Mouse (Mus musculus) E14TG2a.4 (cell line): ENCODE data around the gene Rbbp7.

ENCODE experiments used
- H3K27me3 ChIP-seq: 2 replicates; pipeline ENCODE4 v1.6.1; 2014; ENCODE audit warnings: low read length, control low read depth; ENCODE audit not compliant: insufficient read depth
- H3K36me3 ChIP-seq: 2 replicates; pipeline ENCODE4 v1.6.1; 2014; ENCODE audit warnings: low read length, control low read depth; ENCODE audit not compliant: insufficient read depth
- H3K4me1 ChIP-seq: replicated peaks from 2 replicates; pipeline ENCODE4 v1.6.1; 2014; ENCODE audit warnings: low read depth, low read length, control low read depth
- H3K4me3 ChIP-seq: replicated peaks from 2 replicates; pipeline ENCODE4 v1.5.1; 2014; ENCODE audit warnings: mild to moderate bottlenecking, low read length
- H3K9me3 ChIP-seq: 2 replicates; pipeline ENCODE4 v1.6.1; 2014; ENCODE audit warnings: low read length, control low read depth
- CTCF ChIP-seq: conservative IDR thresholded peaks from 2 replicates; pipeline ENCODE4 v1.5.1; 2014; ENCODE audit warnings: low read length
- NANOG ChIP-seq: IDR thresholded peaks from 2 replicates; pipeline ENCODE4 v1.6.1; 2014; ENCODE audit warnings: borderline replicate concordance, low read length, mixed read lengths
- POU5F1 ChIP-seq: IDR thresholded peaks from 2 replicates; pipeline ENCODE4 v1.6.1; 2014; ENCODE audit warnings: low read length, borderline replicate concordance

Gene Rbbp7

DNA sequence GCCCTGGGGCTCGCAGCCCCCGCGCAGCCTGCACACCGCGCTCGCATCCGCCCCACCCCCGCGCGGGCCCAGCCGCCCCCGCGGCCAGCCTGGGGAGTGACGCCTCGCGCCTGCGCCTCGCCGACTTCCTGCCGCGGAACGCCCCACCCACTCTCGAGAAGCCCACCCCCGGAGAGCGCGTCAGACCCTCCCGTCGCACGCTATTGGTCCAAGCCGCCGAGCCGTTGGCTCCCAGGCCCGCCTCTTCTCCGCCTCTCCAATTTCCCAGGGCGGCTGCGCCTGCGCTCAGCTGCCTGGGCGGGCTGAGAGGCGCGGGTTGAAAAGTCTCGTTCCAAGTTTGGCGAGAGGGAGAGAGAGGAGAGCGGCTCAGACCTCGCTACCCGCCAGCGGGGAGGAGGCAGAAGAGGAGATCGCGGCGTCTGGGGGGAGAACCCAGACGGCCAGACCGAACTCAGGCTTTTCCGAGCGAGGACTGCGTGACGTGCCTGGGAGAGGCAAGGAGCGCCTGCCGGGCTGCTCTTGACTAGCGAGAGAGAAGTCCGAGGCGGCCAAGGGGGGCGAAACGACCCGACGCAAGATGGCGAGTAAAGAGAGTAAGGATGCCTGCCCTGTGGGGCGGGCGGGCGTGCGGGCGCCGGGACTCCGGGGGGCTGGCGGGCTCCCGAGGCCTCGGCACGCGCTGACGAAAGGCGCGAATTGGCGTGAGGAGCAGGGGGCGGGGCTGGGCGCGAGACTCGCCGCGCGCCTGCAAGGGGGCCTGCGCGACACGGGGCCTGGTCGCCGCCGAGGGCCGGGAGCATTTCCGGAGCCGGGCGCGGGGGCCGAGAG lies at the start of gene Rbbp7:
Rbbp7 (plus strand) TSS at position 288 of the 828 bp plus-strand sequence.
- TF ChIP-seq POU5F1 (no peak), NANOG (no peak), CTCF (no peak)
- Histone ChIP-seq H3K4me1 (peaks cover 47% of the 10 kb centered on the region), H3K36me3 (peaks cover 26% of the 10 kb centered on the region)

DNA sequence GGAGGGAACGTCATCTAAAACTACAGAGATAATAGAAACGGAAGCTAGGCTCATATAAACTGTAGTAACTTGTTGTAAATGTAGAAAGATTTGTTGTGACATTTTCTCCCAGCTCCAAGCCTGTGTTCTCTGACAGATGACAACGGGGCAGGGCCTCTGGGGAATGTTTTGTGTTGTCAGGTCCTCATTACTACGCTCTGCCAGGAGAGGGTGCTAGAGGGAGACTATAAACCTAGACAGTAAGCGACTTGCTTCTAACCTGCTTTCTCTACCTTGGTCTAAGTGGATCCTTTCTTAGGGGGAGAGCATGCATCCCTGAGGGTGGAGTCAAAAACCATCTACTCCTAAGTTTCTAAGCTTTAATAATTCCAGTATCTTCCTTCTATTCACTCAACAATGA lies 42.4 kb upstream of the Rbbp7 start:
- no peaks in the 10 kb centered on the region for H3K4me1 ChIP-seq
- H3K9me3 ChIP-seq = no peaks in the 10 kb centered on the region
- H3K4me3 ChIP-seq = no peak overlapping the region
- H3K36me3 ChIP-seq = no peaks in the 10 kb centered on the region
- H3K27me3 ChIP-seq = no peaks in the 10 kb centered on the region
- TF ChIP-seq NANOG = no peak
- TF ChIP-seq CTCF = peak; percentile 50

More for the DNA sequence above, at the start of gene Rbbp7:
- H3K4me3 ChIP-seq = peak within 1 kb of the TSS; percentile 86
- H3K27me3 ChIP-seq = peaks cover 7% of the 10 kb centered on the region; the same call in 1 of the 2 replicates
- H3K9me3 ChIP-seq = no peaks in the 10 kb centered on the region

DNA sequence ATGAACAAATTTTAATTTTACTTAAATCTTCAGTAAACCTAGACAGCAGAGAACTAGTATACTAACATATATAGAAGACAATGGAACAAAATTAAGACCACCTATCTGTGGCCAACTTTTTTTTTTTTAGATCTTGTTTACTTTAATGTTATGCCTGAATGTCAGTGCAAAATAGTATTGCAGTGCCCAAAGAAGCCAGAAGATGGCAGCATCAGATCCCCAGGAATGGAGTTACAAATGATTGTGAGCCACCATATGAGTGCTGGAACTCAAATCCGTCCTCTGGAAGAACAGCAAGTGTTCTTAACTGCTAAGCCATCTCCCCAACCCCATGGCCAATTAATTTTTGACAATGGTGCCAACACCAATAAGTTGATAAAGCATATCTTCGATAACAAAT lies 40.6 kb upstream of the Rbbp7 start:
- no peaks in the 10 kb centered on the region for H3K36me3 ChIP-seq
- no peaks in the 10 kb centered on the region for H3K27me3 ChIP-seq
- H3K9me3 ChIP-seq = no peaks in the 10 kb centered on the region
- no peak overlapping the region for H3K4me3 ChIP-seq
- TF ChIP-seq NANOG (no peak), CTCF (peak; percentile 49; the same call in 1 of the 2 replicates)
- H3K4me1 ChIP-seq = no peaks in the 10 kb centered on the region

DNA sequence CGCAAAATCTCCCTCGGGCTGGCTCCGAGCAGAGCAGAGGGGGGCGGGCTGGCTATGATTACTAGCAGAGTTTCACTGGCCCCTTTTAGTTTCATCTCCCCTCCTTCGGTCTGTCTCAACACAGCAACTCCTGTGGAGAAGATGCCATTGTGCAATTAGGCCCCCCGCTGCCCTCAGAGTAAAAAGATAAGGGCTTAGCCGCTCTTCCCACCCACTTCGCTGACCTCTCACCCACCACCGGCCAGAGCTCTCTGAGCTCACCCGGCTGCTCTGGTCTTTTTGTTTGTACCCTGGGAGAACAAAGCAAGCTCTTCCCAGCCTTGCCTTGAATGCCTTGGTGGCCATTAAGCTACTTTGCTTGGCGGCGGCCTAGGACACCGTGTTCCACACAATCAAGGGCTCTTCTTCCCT lies 32.8 kb upstream of the Rbbp7 start:
- Histone ChIP-seq H3K9me3 (no peaks in the 10 kb centered on the region), H3K4me1 (peaks cover 13% of the 10 kb centered on the region), H3K27me3 (no peaks in the 10 kb centered on the region), H3K36me3 (no peaks in the 10 kb centered on the region), H3K4me3 (no peak overlapping the region)
- no peak for TF ChIP-seq NANOG
- no peak for TF ChIP-seq POU5F1
- TF ChIP-seq CTCF = no peak

DNA sequence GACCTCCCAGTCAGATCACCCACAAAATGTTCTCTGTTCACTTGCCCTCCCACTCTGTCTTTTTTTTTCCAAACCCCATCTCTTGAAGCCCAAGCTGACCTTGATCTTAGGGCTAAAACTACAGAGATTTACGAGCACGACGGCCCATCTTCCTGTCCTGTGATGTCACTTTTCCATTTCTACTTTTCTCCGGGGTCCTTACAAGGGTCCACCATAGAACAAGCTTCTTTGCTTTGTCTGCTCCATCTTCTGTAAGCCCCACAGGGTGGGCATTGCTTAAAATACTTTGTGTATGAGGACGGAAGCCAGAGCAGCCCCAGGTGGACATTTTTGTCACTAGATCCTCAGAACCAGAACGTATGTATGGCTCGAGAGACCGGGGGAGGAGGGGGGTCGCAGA lies 32.4 kb upstream of the Rbbp7 start:
- Histone ChIP-seq H3K36me3 (no peaks in the 10 kb centered on the region), H3K9me3 (no peaks in the 10 kb centered on the region), H3K4me1 (peaks cover 13% of the 10 kb centered on the region), H3K4me3 (no peak overlapping the region), H3K27me3 (no peaks in the 10 kb centered on the region)
- TF ChIP-seq NANOG (no peak), CTCF (no peak), POU5F1 (no peak)

DNA sequence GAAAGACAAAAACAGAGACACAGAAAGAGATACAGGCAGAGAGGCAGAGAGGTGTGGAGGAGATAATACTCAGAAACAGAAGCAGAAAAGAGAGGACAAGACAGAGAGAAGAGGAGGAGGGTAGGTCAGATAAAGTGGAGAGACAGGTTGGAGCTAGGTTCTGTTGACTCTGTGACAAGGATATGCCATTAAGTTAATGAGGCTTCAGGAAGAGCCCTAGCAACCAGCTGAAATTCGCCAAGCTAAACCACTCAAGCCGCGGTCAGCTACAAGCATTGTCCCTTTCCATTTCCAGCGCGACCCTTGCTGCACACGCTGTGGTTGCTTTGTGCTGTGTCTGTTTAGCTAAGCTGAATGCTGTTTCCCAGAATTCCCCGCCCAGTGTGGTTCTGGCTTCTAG lies 32.0 kb upstream of the Rbbp7 start:
- TF ChIP-seq POU5F1 (no peak), CTCF (no peak), NANOG (no peak)
- Histone ChIP-seq H3K27me3 (no peaks in the 10 kb centered on the region), H3K36me3 (no peaks in the 10 kb centered on the region), H3K9me3 (no peaks in the 10 kb centered on the region), H3K4me3 (no peak overlapping the region), H3K4me1 (peaks cover 13% of the 10 kb centered on the region)

DNA sequence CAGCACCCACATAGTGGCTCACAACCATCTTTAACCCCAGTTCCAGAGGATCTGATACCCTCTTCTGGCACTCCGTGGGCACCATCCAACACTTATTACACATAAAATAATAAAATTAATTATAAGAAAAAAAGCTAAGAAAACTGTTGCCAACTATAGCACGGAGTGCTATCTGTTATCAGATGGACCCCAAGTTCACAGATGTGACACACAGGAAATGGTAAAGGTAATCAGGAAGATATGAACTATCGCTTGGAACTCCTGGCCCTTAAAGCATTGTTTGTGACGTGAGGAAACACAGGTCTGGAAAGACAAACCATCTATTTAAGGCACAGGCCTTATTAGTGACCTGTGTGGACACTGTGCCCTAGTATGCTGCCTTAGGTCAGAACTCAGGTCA lies 30.2 kb upstream of the Rbbp7 start:
- peaks cover 13% of the 10 kb centered on the region for H3K4me1 ChIP-seq
- H3K4me3 ChIP-seq = no peak overlapping the region
- TF ChIP-seq NANOG (no peak), CTCF (no peak), POU5F1 (no peak)
- H3K27me3 ChIP-seq = no peaks in the 10 kb centered on the region
- H3K36me3 ChIP-seq = no peaks in the 10 kb centered on the region
- no peaks in the 10 kb centered on the region for H3K9me3 ChIP-seq

DNA sequence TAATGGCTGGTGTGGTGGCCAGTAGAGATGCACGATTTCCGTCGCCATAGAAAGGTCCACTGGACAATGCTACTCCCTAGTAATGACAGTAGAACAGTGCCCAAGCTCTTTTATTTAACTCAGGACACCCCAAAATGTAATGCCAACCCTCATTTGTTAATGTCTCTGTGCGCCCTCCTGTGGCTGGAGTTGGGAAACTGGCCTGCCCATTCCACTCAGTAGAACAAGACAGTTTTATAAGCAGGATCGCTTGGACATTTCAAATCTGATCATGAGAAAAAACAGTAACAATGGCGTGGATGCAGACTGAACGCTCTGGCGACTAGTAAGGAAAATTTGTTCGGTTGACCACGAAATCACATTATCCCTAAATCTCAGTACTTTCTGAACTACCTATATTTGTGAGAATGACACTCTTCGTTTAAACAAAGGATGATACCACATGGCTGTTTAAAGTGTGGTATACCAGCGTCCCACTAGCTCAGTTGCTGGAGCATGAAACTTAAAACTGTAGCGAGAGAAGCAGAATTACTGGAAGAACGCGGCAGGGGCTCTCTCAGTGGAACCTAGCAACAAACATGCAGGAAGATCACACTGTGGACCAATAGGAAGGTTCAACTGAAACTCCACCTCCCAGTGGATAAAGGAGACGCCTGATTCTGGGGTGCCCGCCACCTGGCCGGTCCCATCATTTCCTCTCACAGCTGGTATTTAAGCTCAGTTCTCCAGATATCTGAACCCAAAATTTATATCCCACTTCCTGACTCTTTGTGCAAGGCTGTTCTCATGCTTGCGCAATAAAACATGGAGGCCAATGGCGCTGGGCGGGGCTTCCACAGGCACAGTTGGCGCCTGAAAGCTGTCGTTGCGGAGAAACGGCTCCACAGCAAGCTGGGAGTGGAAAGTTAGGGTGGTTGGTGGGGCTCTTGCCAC lies 24.9 kb upstream of the Rbbp7 start:
- Histone ChIP-seq H3K4me3 (peak overlapping the region; percentile 64), H3K27me3 (no peaks in the 10 kb centered on the region), H3K9me3 (no peaks in the 10 kb centered on the region), H3K36me3 (no peaks in the 10 kb centered on the region), H3K4me1 (peaks cover 10% of the 10 kb centered on the region)
- TF ChIP-seq POU5F1 = no peak
- peak; percentile 49 for TF ChIP-seq CTCF
- TF ChIP-seq NANOG = no peak
